Mouse (Mus musculus) testis, adult 2 months (tissue): ENCODE measurements around the gene Mef2b. TPM values are rescaled to one million over a fixed set of nuclear protein-coding genes. Genes with fewer than 3 reads are reported as not detected.

Experiments used
- H3K27ac ChIP-seq: fragments of 200-500 bp; 2 replicates; pipeline ENCODE4 v1.5.1; 2012; ENCODE audit warnings: low read depth, low read length; ENCODE audit not compliant: control insufficient read depth, insufficient read depth
- H3K27me3 ChIP-seq: fragments of 200-500 bp; 2 replicates; pipeline ENCODE4 v1.6.1; 2012; ENCODE audit warnings: mild to moderate bottlenecking, low read length, moderate library complexity; ENCODE audit not compliant: control insufficient read depth, insufficient read depth
- H3K36me3 ChIP-seq: fragments of 200-500 bp; 2 replicates; pipeline ENCODE4 v1.6.1; 2012; ENCODE audit warnings: mild to moderate bottlenecking, low read length; ENCODE audit not compliant: control insufficient read depth, insufficient read depth
- H3K4me1 ChIP-seq: fragments of 200-500 bp; 2 replicates; pipeline ENCODE4 v1.6.1; 2012; ENCODE audit warnings: low read length; ENCODE audit not compliant: control insufficient read depth, insufficient read depth
- H3K4me3 ChIP-seq: fragments of 200-500 bp; 2 replicates; pipeline ENCODE4 v1.5.1; 2012; ENCODE audit warnings: low read depth, mild to moderate bottlenecking, low read length, moderate library complexity, mixed read lengths; ENCODE audit not compliant: control insufficient read depth
- CTCF ChIP-seq: fragments of 200-500 bp; IDR thresholded peaks from 2 replicates; pipeline ENCODE4 v1.5.1; 2012; ENCODE audit warnings: low read depth, mild to moderate bottlenecking, inconsistent platforms, low read length, moderate library complexity; ENCODE audit not compliant: control insufficient read depth, insufficient read depth, insufficient replicate concordance
- POLR2A ChIP-seq: fragments of 200-500 bp; IDR thresholded peaks from 2 replicates; pipeline ENCODE4 v1.6.1; 2012; ENCODE audit warnings: low read depth, mild to moderate bottlenecking, inconsistent platforms, low read length, moderate library complexity; ENCODE audit not compliant: control insufficient read depth
- polyA plus RNA-seq: library from polyadenylated mRNA; depleted of rRNA; stranded (reverse); fragments of >200 nt; gene quantifications from 2 replicates; pipeline ENCODE4 v1.2.3, GENCODE M21; 2012

Mef2b gene
- polyA plus RNA-seq, 1 experiment, result 2.6 TPM

- Histone ChIP-seq H3K4me3 (peak overlapping the region; percentile 83), H3K36me3 (no peaks in the 10 kb centered on the region), H3K27ac (no peak overlapping the region), H3K27me3 (no peaks in the 10 kb centered on the region; the same call in 1 of the 2 replicates), H3K4me1 (peaks cover 13% of the 10 kb centered on the region)
- peak; percentile 41; the same call in 1 of the 2 replicates for TF ChIP-seq POLR2A
- TF ChIP-seq CTCF, result no peak
Measured at GRCm38 (mm10) chr8:70111192-70111795, 28.2 kb upstream of the Mef2b start.

- no peaks in the 10 kb centered on the region; the same call in 1 of the 2 replicates for H3K27me3 ChIP-seq
- no peaks in the 10 kb centered on the region for H3K36me3 ChIP-seq
- peak overlapping the region; percentile 83 for H3K4me3 ChIP-seq
Measured at GRCm38 (mm10) chr8:70112401-70113016, 27.0 kb upstream of the Mef2b start.

GRCm38 (mm10) chr8:70114488-70114887 is 25.0 kb upstream of the Mef2b start:
- TF ChIP-seq POLR2A, result no peak
- Histone ChIP-seq H3K27ac (no peak overlapping the region), H3K27me3 (no peaks in the 10 kb centered on the region; the same call in 1 of the 2 replicates), H3K4me1 (peaks cover 13% of the 10 kb centered on the region), H3K4me3 (no peak overlapping the region), H3K36me3 (no peaks in the 10 kb centered on the region)

More at GRCm38 (mm10) chr8:70112401-70113016, 27.0 kb upstream of the Mef2b start:
- Histone ChIP-seq H3K27ac (no peak overlapping the region), H3K4me1 (peaks cover 13% of the 10 kb centered on the region)
- no peak for TF ChIP-seq POLR2A
- TF ChIP-seq CTCF, result no peak

GRCm38 (mm10) chr8:70114892-70115291 is 24.6 kb upstream of the Mef2b start:
- H3K36me3 ChIP-seq, result no peaks in the 10 kb centered on the region
- H3K4me3 ChIP-seq, result no peak overlapping the region
- peaks cover 13% of the 10 kb centered on the region for H3K4me1 ChIP-seq
- no peaks in the 10 kb centered on the region; the same call in 1 of the 2 replicates for H3K27me3 ChIP-seq
- TF ChIP-seq POLR2A (no peak), CTCF (no peak)
- H3K27ac ChIP-seq, result no peak overlapping the region

DNA sequence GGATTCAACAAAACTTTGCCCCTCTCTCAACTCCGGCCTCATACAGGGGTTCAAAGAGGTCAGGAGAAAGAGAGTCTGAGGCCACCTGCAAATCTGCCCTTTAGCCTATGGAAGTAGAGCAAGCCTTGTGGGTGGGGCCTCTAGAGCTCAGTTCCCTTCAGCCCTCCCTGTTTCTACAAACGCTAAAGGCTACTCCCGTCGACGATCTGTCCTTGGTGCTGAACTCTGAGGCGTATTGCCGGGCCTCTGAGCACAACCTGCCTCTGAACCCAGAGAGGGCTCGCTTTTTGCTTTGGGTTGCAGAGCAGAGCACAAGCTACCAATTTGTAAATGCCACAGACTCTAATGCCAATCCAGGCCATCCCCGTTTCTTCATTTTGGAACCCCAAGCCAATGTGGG is 21.9 kb upstream of the Mef2b start:
- H3K4me1 ChIP-seq, result peaks cover 5% of the 10 kb centered on the region
- H3K27me3 ChIP-seq, result no peaks in the 10 kb centered on the region
- no peak overlapping the region for H3K4me3 ChIP-seq
- H3K36me3 ChIP-seq, result no peaks in the 10 kb centered on the region
- no peak overlapping the region for H3K27ac ChIP-seq
- TF ChIP-seq CTCF, result no peak
- TF ChIP-seq POLR2A, result no peak

DNA sequence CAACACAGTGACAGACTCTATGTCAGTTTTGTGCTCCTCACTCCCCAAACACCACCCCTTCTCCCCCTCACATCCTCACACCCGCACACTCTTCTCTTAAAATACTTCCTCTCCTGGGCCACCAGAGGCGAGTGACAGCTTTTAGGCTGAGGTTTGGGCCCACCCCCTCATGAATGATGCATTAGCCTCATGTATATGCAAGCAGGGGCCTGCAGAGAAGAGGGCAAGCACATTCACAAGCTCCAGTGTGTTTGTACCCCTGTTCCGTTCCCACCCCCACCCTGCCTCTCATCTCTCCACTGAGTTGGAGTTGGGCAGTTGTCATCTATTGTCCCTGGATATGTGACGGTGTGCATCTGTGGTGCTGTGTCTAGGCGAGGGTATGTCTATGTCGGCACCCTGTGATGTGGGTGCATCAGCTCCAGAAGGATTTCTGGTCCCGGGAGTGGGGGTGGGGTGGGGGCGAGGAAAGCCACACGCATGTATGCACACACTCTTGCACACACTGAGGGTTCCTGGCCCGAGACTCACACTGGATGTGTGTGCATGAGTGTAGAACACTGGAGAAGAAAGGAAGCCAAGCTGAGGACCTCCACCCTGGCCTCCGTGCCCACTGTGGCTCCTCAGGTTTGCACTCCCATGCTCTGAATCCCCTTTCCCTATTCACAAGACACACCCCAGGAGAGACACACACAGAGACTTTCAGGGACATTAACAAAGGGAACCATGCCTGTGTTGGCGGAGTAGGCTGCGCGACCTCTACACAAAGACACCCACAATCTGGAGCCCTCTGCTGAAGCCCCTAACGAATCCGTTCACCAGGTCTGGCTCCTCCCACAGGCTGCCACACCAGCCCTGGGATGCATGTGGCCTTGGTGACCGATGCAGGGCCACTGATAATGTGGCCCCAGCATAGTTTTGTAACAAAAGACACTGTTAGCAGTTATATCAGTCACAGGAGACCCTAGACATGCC is 20.5 kb upstream of the Mef2b start:
- peaks cover 3% of the 10 kb centered on the region; the same call in 1 of the 2 replicates for H3K4me1 ChIP-seq
- no peak overlapping the region for H3K4me3 ChIP-seq
- no peaks in the 10 kb centered on the region for H3K27me3 ChIP-seq
- no peak for TF ChIP-seq CTCF
- TF ChIP-seq POLR2A, result no peak
- H3K27ac ChIP-seq, result no peak overlapping the region
- H3K36me3 ChIP-seq, result no peaks in the 10 kb centered on the region

DNA sequence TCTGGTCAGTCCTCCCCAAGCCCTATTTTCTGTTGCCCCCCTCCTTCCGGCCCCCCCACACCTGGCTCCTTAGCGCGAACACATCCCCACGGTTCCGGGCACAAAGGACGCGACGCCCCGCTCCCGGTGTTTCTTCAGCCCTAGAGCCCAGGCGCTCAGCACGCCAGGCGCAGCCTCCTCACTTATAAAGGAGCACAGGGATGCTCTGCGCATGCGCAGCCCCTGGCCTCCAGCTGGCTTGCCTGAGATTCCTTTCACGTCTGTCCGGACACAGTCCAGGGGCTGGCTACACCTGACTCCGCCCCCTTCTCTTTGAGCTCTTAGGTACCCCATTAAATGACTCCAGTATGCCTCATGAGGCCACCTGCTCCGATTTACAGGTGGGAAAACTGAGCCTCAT is 18.8 kb upstream of the Mef2b start, which contains the start of gene Ncan:
Gene Ncan, minus strand, starts transcription at position 207 of the 400 bp plus-strand sequence.
- Histone ChIP-seq H3K36me3 (no peaks in the 10 kb centered on the region), H3K27ac (no peak within 1 kb of the TSS), H3K4me3 (no peak within 1 kb of the TSS; the same call in 1 of the 2 replicates), H3K27me3 (no peaks in the 10 kb centered on the region), H3K4me1 (peaks cover 3% of the 10 kb centered on the region; the same call in 1 of the 2 replicates)
- TF ChIP-seq CTCF (no peak), POLR2A (no peak)
